Mouse (Mus musculus) limb, embryonic 14.5 days (tissue): ENCODE measurements around the gene Traf1. TPM values are rescaled to one million over a fixed set of nuclear protein-coding genes. Genes with fewer than 3 reads are reported as not detected.

Experiments
- ATAC-seq: fragments of 200-750 bp; cut with Nextera tagmentation; 2 replicates; pipeline ENCODE4 v1.8.0; 2017; ENCODE audit warnings: low read depth, moderate number of reproducible peaks, moderate TSS enrichment; ENCODE audit not compliant: low FRiP score
- DNase-seq: peaks from one replicate; pipeline ENCODE4 v3.0.0-alpha.2; 2015; ENCODE audit warnings: low spot score
- H3K27ac ChIP-seq: fragments of 300-500 bp; sonication (generic); replicated peaks from 2 replicates; pipeline ENCODE4 v1.5.1; 2014; ENCODE audit warnings: low read depth, mild to moderate bottlenecking, low read length, moderate library complexity, mixed read lengths
- H3K27me3 ChIP-seq: fragments of 300-500 bp; sonication (generic); 2 replicates; pipeline ENCODE4 v1.6.1; 2014; ENCODE audit warnings: low read length, mixed read lengths; ENCODE audit not compliant: control insufficient read depth, insufficient read depth
- H3K36me3 ChIP-seq: fragments of 300-500 bp; sonication (generic); 2 replicates; pipeline ENCODE4 v1.6.1; 2014; ENCODE audit warnings: mild to moderate bottlenecking, low read length, moderate library complexity, mixed read lengths; ENCODE audit not compliant: control insufficient read depth, insufficient read depth
- H3K4me1 ChIP-seq: fragments of 300-500 bp; sonication (generic); 2 replicates; pipeline ENCODE4 v1.6.1; 2014; ENCODE audit warnings: antibody characterized with exemption, low read length, mixed read lengths; ENCODE audit not compliant: control insufficient read depth, insufficient read depth
- H3K4me2 ChIP-seq: fragments of 300-500 bp; sonication (generic); replicated peaks from 2 replicates; pipeline ENCODE4 v1.6.1; 2014; ENCODE audit warnings: low read depth, mild to moderate bottlenecking, low read length, moderate library complexity; ENCODE audit not compliant: severe bottlenecking
- H3K4me3 ChIP-seq: fragments of 300-500 bp; sonication (generic); replicated peaks from 2 replicates; pipeline ENCODE4 v1.5.1; 2014; ENCODE audit warnings: low read length
- H3K9ac ChIP-seq: fragments of 300-500 bp; sonication (generic); 2 replicates; pipeline ENCODE4 v1.6.1; 2014; ENCODE audit warnings: mild to moderate bottlenecking, low read depth, low read length, moderate library complexity; ENCODE audit not compliant: severe bottlenecking
- H3K9me3 ChIP-seq: fragments of 300-500 bp; sonication (generic); 2 replicates; pipeline ENCODE4 v1.6.1; 2016; ENCODE audit warnings: low read length; ENCODE audit not compliant: control insufficient read depth
- POLR2A ChIP-seq: fragments of 200-500 bp; IDR thresholded peaks from 2 replicates; pipeline ENCODE4 v1.8.0; 2012; ENCODE audit warnings: inconsistent platforms, mild to moderate bottlenecking, moderate library complexity, borderline replicate concordance; ENCODE audit not compliant: insufficient read depth, insufficient read length; ENCODE audit errors: extremely low read depth
- WGBS: fragments of 180-500 bp; shearing (Covaris S2); extraction: QIAGEN DNeasy Blood & Tissue Kit; methylation state at CpG from one replicate; pipeline ENCODE4 v1.1.7; 2014; 5-methylcytosine and 5-hydroxymethylcytosine counted together
- polyA plus RNA-seq, 2 experiments: library from polyadenylated mRNA; depleted of rRNA in 1 of 2; stranded (reverse) in 1 of 2; unstranded in 1 of 2; fragments of >200 nt; fragmentation: Nextera tagmentation in 1 of 2; extraction: Ambion mirVana in 1 of 2; gene quantifications; 2 replicates each; pipeline versions ENCODE4 v1.2.1 to v1.2.3; 2012 to 2014

The Traf1 gene
- polyA plus RNA-seq, 2 experiments = 4.0 to 5.1 TPM

GRCm38 (mm10) chr2:34982096-34982724, 20.6 kb upstream of the Traf1 start:
- Histone ChIP-seq H3K4me2 (no peak overlapping the region), H3K36me3 (no peaks in the 10 kb centered on the region), H3K27me3 (no peaks in the 10 kb centered on the region), H3K4me1 (peaks cover 25% of the 10 kb centered on the region), H3K9ac (no peak overlapping the region), H3K9me3 (no peaks in the 10 kb centered on the region), H3K27ac (peak overlapping the region; percentile 63), H3K4me3 (no peak overlapping the region)
- WGBS = 41% methylated on average over 14 of the region's 14 CpGs
- DNase-seq = peak; percentile 64
- ATAC-seq = peak; percentile 63
- TF ChIP-seq POLR2A = no peak

GRCm38 (mm10) chr2:34979459-34980011, 18.0 kb upstream of the Traf1 start:
- ATAC-seq (no peak), DNase-seq (no peak)
- Histone ChIP-seq H3K4me3 (no peak overlapping the region), H3K27me3 (no peaks in the 10 kb centered on the region), H3K9me3 (no peaks in the 10 kb centered on the region), H3K4me2 (no peak overlapping the region), H3K27ac (no peak overlapping the region), H3K9ac (no peak overlapping the region), H3K4me1 (peaks cover 25% of the 10 kb centered on the region), H3K36me3 (no peaks in the 10 kb centered on the region)
- TF ChIP-seq POLR2A = no peak
- WGBS = 79% methylated on average over 3 of the region's 3 CpGs

GRCm38 (mm10) chr2:34978226-34978625, 16.7 kb upstream of the Traf1 start:
- no peaks in the 10 kb centered on the region for H3K9me3 ChIP-seq
- H3K27me3 ChIP-seq = no peaks in the 10 kb centered on the region
- H3K9ac ChIP-seq = no peak overlapping the region
- H3K4me2 ChIP-seq = no peak overlapping the region
- ATAC-seq (no peak), DNase-seq (no peak)
- no peak overlapping the region for H3K4me3 ChIP-seq
- H3K36me3 ChIP-seq = no peaks in the 10 kb centered on the region
- H3K27ac ChIP-seq = no peak overlapping the region
- TF ChIP-seq POLR2A = no peak
- H3K4me1 ChIP-seq = peaks cover 19% of the 10 kb centered on the region
- 96% methylated on average over 2 of the region's 2 CpGs for WGBS

- ATAC-seq (no peak), DNase-seq (no peak)
- 82% methylated on average over 8 of the region's 8 CpGs for WGBS
Observed at GRCm38 (mm10) chr2:34976945-34977658, 15.5 kb upstream of the Traf1 start.

GRCm38 (mm10) chr2:34976447-34976846, 14.9 kb upstream of the Traf1 start:
- Histone ChIP-seq H3K9ac (no peak overlapping the region), H3K27me3 (no peaks in the 10 kb centered on the region), H3K27ac (no peak overlapping the region), H3K9me3 (no peaks in the 10 kb centered on the region), H3K4me3 (no peak overlapping the region), H3K36me3 (no peaks in the 10 kb centered on the region), H3K4me1 (peaks cover 2% of the 10 kb centered on the region), H3K4me2 (no peak overlapping the region)
- DNase-seq (no peak), ATAC-seq (no peak)
- WGBS = 87% methylated on average over 6 of the region's 6 CpGs
- TF ChIP-seq POLR2A = no peak

More at GRCm38 (mm10) chr2:34976945-34977658, 15.5 kb upstream of the Traf1 start:
- Histone ChIP-seq H3K4me3 (no peak overlapping the region), H3K4me1 (peaks cover 8% of the 10 kb centered on the region), H3K27ac (no peak overlapping the region), H3K9me3 (no peaks in the 10 kb centered on the region), H3K4me2 (no peak overlapping the region), H3K27me3 (no peaks in the 10 kb centered on the region), H3K36me3 (no peaks in the 10 kb centered on the region), H3K9ac (no peak overlapping the region)
- TF ChIP-seq POLR2A = no peak
